Mouse (Mus musculus) left cerebral cortex, postnatal 10 days (tissue): ENCODE measurements at regions not wholly inside any gene's neighbourhood (a gene's known extent, or its start where the extent isn't known, plus 50 kb on each side); places are given as distances from the start of the nearest gene placed in this dataset.

Experiments
- DNase-seq, 2 experiments: peaks; one replicate each; pipeline ENCODE4 v3.0.0; 2021 to 2022; ENCODE audit warnings: low spot score in 2 of 2, mixed read lengths in 1 of 2; ENCODE audit errors: extremely low spot score in 1 of 2
- intact Hi-C: fragments of 180-260 bp; cut with DNase I; formaldehyde crosslinking; loops from one replicate; pipeline ENCODE4 v1.15.1; 2025

DNA sequence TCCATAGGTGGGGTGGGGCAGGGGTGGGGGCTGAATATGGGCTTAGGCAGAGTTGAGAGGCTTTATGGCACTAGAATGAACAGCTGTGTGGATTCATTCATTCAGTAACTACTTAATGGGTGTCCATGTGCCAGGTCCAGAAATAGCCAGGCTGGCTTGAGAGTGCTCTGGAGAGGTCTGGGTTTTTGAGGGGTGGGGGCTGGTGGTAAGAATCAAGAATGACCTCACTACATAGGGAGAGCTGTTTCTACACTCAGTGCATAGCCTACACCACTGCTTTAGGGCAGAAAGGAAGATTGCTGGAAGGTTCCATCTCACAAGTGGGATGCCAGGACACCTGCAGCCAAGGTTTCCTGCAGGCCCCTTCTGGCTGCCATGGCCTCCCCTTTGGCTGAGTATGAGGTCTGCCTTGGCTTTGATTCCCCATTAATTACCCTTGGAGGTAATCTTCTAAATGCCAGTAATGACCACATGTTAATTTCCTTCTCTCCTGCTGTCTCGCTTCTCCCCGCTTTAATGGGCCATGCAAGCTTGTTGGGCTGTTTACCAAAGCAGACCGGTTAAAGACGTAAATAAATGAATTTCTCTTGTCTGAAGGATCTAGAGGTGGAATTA is 71.7 kb upstream of the Klf4 start:
- intact Hi-C loops = no loop called here

DNA sequence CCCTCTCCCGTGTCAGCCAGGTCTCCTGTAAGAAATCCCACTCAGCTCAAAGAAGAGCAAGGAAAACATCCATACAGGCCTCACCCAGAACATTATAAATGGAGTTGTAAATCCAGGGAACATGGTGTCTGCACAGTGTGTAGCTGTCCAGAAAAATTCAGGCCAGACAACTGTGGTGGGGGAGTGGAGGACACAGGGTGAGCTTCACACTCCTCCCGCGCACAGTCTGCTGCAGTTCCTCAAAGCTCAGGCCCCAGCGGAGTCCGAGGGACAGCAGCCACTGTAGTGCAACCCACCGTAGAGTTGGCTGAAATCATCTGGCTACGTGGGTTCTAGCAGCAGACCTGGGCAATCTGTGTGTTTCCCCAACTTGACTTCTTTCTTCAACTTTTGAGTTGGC is 62.9 kb upstream of the Klf4 start:
- peak in 1 of 2 experiments; percentile 34 for DNase-seq
- intact Hi-C loops = no loop called here

More for the DNA sequence above, 71.7 kb upstream of the Klf4 start:
- no peak for DNase-seq

GRCm38 (mm10) chr4:55594699-55595098 is 62.4 kb upstream of the Klf4 start:
- intact Hi-C loops = no loop called here
- no peak for DNase-seq

DNA sequence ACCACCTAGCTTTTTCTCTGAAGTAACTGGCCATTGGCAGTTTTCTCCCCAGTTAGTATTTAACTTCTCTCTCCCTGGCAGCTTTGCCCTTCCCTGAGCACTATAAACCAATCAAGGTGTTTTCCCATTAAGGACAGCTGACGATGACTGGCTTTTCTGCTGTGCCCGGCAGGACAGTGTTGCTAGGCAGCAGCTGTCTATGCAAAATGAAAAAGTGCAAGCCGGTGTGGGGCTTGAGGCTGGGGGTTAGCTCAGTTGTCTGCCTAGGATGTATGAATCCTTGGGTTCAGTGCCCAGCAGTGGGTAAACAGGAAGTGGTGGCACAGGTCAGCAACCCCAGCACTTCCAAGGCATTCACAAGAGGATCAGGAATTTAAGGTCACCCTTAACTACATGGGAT is 60.9 kb upstream of the Klf4 start:
- intact Hi-C loops = no loop called here
- no peak for DNase-seq

- no peak for DNase-seq
- intact Hi-C loops = no loop called here
These were observed 53.9 kb upstream of the Klf4 start for GRCm38 (mm10) chr4:55586212-55586611.

GRCm38 (mm10) chr4:55583589-55583988 is 51.3 kb upstream of the Klf4 start:
- no peak for DNase-seq
- intact Hi-C loops = no loop called here
